Mouse (Mus musculus): ENCODE results near the gene Cdon. TPM values are rescaled to one million over a fixed set of nuclear protein-coding genes. Genes with fewer than 3 reads are reported as not detected.

Cdon gene
- total RNA-seq, 2 experiments from 2014 or later, result 8.5 to 10.4 TPM

DNA sequence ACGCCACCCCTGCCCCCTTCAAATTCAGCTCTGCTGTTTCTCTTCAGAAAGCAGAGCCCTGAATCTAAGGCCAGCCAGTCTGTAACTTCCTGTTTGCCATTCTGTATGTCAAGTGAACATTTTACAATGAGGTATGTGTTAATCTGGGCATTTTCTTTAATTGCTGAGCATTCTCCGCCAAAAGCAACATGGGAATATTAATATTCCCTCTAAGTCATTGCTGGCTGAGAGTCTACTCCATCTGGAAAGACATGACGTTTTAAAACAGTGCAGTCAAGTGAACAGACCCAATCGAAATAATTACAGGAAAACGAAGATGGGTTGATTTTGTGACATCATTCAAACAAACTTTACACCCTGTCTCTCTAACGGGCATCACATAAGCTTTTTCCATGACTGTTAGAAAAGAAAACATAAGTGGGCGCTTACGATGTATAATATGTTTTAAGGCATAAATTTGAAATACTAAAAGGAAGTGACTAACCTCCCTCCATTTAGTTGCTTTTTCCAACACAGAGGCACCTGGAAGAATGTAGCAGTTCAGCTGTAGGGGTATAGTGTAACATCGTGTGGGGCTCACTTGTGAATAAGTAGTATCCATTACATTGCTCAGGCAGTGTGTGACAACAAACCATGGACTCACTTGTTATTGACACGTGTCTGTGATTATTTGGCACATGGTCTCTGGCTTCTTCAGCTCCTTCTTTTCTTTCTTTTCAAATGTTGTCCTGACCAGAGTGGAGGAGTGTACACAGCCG lies 70.4 kb downstream of the Cdon start:
- DNase-seq (ENCODE audit: low spot score in 2 of 2), result no peak

DNA sequence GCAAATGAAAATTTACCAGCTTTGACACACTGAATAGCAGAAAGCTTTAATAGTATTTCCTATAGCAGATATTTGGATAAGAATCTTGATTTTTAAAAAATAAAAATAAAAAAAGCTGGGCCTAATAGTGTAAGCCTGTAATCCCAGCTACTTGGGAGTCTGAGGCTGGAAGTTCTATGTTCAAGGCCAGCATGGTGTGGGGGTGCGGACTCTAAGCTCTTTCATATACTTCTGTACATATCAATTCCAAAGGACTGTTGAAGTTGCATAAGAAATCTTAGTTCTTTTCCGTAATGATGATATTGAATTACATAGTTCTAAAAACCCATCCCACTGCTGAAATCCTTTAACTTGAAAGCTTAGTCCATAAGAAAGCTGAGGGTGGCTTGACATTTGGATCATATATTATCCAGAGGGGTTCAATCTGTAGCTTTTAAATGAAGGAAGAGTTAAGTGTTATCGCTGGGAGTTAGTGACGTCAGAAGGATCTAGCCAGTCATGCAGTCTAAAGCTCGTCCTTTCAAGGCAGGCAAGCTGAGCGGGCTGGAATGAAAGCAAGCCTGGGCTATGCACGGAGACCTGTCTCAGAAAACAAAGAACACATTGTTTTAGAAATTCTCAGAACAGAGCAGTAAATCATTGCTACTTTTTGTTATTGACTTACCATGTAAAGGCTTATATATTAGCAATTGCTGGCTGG lies 72.3 kb downstream of the Cdon start:
- no peak for DNase-seq (ENCODE audit: low spot score in 2 of 2)

DNA sequence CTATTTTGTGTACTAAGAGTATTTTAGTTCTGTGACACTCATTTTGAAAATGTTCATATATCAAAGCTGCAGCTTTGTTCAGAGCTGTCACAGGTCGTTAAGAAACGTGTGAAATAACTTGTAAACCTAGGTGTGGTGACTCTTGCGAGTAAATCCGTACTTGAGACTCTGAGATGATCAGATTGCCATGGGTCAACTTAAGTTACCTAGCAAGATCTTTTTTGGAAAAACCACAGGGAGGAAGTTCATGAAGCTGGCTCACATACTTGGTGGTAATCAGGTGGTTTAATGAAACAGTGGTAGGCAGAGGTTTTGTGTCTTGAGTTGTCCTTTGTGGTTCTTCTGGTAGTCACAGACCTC lies 72.8 kb downstream of the Cdon start:
- DNase-seq (ENCODE audit: low spot score in 2 of 2), result no peak

DNA sequence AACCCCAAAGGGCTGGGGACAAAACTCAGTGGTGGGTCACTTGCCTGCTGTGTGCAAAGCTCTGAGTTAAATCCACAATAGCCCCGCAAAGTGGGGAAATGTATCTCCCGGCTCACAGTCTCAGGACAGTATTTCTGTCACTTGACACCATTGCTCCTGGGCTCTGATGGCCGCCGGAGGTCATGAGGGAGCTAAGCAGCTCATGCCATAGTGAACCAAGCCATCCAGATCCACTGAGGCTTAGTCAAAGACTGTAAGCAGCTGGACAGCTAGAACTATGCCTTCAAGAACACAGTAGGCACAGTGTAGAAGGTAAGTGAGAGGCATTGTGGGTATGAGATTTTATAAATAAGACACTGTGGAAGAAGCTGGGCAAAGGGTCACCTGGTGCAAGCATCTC lies 74.0 kb downstream of the Cdon start:
- DNase-seq (ENCODE audit: low spot score in 2 of 2), result no peak

DNA sequence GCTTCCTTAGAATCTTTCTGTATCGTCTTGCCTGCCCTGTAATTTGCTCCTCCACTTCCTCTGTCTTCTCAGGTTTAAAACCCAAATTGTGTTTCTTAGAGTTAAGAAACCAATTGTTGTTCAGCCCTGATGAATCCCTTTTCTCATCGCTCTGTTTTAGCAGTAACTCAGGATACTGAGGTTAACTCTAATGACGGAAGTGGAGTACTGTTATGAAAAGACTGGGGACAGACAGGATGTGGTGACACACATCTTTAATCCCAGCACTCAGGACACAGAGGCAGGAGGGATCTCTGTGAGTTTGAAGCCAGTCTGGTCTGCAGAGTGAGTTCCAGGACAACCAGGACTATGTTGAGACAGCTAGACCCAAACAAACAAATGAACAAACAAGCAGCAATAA lies 74.5 kb downstream of the Cdon start:
- DNase-seq (ENCODE audit: low spot score in 2 of 2), result no peak

DNA sequence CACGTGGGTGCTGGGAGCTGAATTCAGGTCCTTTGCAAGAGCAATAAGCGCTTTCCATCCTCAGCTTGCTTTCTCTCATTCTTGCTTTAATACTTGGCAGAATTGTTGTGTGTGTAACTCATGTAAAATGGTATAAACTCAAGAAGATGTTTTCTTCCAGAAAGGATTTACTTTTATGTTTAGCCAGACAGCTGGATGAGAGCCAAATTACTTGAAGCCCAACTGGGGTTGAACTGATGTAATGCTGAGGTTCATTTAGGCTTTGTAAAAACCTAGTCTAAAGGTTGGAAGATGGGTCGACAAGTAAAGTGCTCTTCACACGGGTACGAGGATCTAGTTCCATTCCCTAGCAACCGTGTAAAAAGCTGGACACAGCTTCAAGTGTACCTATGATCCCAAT lies 79.0 kb downstream of the Cdon start:
- DNase-seq (ENCODE audit: low spot score in 2 of 2), result no peak

DNA sequence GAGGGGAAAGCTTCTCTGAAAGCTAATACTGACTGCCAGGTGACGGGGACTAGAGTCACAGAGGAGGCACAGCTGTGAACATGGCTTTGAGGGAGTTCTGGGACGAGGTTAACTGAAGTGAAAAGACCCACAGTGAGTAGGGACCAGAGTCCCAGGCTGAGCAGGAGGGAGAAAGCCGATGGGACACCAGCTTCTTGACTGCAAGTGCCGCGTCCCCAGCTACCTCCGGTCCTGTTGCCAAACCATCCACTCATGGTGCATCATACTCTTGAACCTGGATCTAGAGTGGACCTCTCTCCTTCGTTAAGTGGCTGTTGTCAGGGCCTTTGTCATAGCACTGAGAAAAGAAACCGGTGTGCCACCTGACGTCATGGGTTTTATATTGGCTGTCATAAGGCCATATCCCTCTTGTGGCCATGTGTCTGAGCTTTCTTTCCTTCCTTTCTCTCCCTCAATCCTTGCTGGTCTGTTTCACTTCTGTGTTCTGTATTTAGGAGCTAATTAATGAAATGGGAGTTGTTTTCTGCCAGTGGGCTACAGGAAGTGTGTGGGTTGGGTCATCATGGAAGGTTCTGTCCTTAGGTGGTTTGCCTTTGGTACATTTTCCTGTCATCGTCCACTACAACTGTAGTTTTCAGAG lies 81.6 kb downstream of the Cdon start:
- no peak for DNase-seq (ENCODE audit: low spot score in 2 of 2)

DNA sequence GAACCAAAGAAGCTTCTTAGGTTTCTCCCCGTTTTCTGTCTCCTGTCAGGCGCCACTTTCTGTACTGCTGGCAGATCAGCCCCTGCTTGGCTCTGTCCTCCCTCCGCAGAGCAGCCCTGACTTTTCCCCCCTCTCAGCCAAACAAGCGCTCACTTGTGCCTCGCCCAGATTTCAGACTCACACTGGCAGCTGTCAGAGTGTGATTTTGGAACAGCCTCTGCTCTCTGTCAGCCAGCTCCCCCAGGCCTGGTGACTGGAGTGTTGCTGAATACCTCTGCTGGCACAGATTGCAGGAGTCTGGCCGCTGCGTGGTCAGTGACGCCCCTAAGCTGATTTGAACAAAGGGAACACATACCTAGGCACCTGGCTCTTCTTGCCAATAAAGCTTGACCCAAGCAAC lies 87.3 kb downstream of the Cdon start:
- peak; percentile 77 to 78 for DNase-seq (ENCODE audit: low spot score in 2 of 2)

DNA sequence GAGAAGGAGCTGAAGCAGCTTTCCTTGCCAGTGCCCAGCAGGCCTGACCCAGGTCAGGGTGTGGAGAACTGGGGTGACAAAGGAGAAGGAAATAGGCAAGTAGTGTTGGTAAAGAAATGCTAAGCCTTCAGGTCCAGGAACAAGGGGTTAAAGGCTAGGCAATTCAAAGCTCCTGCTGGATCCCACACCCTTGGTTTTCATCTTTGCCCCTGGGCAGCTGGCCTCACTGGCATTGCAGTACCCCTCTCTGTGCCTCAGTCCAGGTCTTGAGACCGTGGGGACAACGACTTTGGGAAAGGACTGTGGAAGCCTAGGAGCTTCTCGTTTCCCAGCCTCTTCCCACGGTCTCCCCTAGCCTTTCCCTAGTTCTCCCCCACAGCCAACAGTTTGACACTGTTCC lies 93.0 kb downstream of the Cdon start:
- DNase-seq (ENCODE audit: low spot score in 2 of 2), result no peak

DNA sequence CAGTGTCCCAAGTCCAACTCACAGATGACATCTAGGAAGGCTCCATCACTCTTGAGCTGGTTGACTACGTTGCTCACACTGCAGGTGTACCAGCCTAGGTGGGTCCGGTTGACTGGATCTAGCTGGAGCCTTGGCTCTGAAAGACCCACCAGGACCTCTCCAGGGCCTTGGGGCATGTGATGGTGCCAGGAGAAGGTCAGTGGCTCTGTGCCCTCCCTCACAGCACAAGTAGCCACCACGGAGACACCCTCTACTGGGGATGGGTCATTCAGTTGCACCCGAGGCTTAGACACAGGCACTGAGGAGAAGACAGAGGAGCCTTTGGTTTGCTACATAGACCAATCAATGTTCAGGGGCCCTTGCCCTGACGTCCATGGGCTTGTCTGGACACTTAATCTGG lies 95.3 kb downstream of the Cdon start:
- no peak for DNase-seq (ENCODE audit: low spot score in 2 of 2)

DNA sequence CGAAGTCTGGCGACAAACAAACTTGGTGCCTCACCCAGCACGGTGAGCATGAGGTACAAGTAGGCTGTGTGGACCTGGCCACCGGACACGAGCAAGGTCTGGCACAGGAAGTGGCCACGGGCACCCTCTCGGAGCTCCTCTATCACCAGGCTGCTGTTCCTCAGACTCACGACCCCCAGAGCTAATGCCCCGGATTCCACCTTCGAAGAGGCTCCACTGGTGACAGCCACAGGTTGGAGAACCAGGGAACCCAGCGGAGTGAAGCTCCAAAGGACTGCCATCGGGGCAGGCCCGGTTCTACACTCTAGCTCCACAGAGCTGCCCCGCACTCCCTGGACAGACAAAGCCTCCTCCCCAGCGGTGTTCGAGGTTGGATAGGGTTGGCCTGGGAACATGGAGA lies 95.8 kb downstream of the Cdon start:
- no peak for DNase-seq (ENCODE audit: low spot score in 2 of 2)

DNA sequence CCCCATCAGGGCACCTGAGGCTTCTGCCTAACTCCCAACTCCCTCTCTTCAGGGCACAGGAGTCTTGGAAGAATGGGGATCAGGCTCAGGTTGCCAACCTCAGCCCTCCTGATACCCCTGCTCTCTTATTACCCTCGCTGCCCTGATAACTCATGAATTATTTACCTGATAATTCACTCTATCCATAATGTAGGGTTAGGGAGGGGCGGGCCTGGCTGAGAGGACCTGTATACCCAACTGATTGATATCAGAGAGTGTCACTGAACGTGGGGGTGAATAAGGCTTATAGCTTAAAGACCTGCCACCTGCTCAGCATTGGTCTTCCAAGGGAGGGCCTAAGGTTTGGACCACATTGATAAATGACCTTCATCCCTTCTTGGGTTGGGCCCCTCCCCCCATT lies 97.2 kb downstream of the Cdon start, which contains the start of gene Gm1113:
Gene Gm1113, minus strand, starts transcription at position 101 of the 400 bp plus-strand sequence.
- no peak for DNase-seq (ENCODE audit: low spot score in 2 of 2)

DNA sequence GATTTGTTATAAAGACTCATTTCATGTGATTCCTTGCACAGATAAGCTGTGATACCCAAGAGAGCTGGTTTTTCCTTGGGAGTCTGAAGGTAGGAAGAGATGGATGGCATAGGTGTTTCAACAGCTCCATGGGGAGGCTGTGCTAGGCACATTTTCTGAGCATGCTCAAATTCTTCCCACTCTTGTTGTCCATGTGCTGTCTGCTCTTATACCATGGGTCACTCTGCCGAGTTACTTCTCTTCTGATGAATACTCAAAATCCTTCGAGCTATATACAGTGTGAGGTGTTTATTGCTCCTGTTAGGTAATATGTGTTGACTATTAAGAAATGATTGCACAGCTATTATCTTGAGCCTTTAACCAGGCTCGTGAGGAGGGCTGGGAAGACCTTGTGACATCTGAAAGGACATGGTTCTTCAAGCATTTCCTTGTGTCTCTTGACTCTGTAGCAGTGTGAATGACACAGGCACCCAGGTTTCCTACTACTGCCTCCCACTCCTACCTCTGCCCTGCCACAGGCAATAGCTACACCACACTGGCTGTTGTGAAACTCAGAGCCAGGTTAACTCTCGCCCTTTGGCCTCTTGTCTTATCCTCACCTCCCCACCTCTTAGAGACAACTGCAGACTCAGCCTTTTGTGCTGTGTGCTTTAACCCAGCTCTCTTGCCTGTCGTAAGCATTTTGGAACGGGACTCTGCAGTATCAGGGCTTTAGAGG lies 99.9 kb downstream of the Cdon start:
- DNase-seq (ENCODE audit: low spot score in 2 of 2), result no peak

DNA sequence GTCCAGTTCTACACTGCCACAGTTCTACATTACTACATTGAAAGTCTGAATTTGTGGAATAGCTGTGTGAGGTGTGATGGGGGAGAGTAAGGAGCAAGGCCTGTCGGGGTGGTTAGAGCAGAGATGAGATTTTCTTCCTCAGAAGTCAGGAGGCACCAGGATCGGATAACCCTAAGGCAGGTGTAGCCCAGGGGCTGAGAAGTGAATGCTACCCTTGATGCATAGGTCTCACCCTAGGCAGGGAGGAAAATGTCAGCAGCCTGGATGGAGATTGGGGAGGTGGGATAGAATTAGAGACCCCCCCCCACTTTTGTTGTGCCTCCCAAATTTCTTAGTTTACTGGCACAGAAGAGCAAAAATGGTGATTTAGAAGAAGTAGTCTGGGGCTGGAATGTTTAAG lies 101.3 kb downstream of the Cdon start:
- no peak for DNase-seq (ENCODE audit: low spot score in 2 of 2)

DNA sequence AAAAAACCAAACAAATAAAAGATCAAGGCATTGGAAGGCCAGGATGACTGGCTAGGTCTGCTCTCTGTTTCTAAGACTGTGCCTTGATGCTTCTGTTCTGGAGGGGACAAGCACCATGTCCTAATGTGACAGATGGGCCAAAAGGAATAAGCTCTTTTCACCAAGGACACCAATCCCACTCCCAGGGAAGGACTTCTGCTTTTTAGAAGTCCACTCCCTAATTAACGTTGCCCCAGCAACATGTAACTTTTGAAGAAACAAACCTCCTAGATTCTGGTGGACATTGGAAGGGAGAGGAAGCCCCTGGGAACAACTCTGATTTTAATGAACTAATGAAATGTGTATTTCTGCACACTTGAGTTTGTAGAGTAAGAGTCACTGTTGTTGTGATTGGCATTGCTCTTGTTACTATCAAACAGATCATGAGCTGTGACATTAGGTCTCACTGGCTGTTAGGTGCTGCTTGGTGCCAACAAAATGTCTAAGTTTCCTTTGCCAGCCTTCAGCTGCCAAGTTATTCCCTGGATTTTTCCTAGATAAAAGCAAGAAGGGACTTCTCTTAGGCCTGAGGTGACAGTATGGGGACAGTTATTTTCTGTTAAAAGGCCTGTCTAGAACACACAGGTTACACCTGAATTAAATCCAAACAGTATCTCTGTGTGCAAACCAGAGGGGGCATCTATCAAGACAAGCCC lies 102.0 kb downstream of the Cdon start:
- no peak for DNase-seq (ENCODE audit: low spot score in 2 of 2)

DNA sequence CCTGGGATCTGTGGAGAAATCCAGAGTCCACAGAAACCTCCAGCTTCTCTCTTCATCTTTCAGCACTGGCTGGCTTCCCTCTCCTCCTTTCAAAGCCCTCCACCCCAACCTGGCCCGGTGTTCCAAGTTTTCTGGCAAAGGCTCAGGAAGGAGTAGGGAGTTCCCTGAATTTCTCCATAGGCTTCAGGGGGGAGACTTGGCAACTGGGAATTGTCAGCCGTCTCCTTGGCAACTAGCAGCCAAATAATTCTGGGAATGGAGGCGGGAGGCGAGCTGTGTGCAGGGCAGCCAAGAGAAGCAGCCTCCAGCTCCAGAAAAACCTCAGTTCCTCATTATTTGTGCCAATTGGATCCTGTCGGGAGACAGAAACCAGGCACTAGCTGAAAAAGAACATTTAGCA lies 102.6 kb downstream of the Cdon start:
- peak; percentile 41 to 70 for DNase-seq (ENCODE audit: low spot score in 2 of 2)

DNA sequence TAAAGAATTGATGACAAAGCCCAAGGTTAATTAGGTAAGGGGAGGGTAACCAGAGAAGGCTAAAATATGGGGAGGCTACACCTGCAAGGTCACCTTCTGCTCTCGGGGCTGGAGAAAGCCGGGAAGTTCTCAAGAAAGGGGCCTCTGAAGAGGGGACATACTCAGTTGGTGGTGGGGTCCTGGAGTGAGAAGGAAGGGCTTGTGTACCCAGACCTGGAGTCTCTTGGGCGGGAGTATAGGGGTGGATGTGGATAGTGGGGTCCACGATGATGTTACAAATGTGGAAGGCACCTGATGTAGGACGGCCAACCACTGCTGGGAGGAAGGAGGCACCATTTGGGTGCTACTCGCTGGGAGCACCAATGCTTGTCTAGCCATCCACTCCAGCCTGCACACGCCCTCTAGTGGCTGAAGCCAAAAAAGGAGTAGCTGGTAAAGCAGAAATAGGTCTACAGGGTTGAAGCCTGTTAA lies 103.0 kb downstream of the Cdon start:
- DNase-seq (ENCODE audit: low spot score in 2 of 2), result peak; percentile 77 to 84

DNA sequence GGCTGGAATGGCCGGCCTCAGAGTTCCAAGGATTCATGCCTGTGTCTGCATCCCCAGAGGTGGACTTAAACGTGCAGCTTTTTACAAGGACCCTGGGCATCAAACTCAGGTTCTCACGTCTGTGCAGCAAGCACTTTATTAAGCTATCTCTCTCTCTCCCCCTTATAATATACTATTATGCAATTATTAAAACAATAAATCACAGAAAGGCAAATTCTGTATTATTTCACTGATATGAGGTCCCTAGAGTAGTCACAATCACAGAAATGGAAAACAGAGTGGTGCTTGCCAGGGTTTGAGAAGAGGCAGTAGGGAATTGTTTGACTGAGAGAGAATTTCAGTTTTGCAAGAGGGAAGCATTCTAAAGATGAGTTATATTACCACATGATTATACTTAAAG lies 108.2 kb downstream of the Cdon start:
- no peak for DNase-seq (ENCODE audit: low spot score in 2 of 2)

DNA sequence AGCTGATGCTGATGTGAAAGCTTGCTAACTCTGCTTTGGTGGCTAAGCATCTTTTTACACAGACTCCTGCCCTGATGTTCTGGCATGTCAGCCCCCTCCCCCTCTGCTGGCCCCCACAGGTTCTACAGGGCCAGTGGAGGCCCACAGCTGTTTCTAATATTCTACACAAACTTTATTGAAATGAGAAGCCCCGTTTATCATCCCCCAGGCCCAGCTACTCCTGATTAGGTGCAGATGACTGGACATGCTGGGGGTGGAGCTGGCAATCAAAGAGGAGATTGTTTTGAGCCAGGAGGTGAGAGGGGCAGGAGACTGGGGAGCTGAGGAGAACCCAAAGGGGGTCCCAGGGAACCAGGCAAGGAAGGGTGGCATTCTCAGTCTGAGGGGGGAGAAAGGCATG lies 108.9 kb downstream of the Cdon start:
- no peak for DNase-seq (ENCODE audit: low spot score in 2 of 2)

DNA sequence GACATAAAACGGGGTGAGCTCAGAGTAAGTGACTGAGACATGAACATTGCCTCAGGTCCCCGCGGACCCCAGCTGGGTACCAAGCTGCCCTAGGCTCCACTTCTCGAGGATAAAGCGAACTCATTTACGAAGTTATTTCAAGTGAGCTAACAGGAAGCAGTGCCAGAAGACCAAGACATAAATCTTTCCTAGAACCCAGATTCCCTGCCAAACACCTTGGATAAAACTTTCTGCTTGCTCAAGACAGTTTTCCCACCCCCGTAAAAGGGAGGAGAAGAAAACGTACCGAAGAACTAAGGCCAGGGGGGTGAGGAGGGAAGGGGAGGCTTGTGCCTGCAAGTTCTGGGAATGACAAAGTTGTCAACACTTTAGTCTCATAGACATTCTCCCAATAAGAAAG lies 112.3 kb downstream of the Cdon start:
- no peak for DNase-seq (ENCODE audit: low spot score in 2 of 2)

DNA sequence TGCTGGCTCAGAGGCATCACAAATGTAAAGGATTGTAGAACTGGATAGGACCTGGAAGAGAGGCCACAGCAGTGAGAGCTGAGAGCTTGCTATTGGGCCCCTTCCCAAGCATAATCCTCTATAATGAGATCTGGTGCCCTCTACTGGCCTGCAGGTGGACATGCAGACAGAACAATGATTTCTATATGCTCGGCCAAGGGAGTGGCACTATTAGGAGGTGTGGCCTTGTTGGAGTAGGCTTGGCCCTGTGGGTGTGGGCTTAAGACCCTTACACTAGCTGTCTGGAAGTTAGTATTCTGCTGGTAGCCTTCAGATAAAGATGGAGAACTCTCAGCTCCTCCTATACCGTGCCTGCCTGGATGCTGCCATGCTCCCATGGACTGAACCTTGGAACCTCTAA lies 114.2 kb downstream of the Cdon start:
- DNase-seq (ENCODE audit: low spot score in 2 of 2), result peak in 1 of 2 experiments; percentile 74
